Mouse (Mus musculus): Measurements from ENCODE around the gene Rnf182. TPM values are rescaled to one million over a fixed set of nuclear protein-coding genes. Genes with fewer than 3 reads are reported as not detected.

The Rnf182 gene
- polyA plus RNA-seq, 3 experiments from 2014 or later = not detected

- no peak for ATAC-seq
Observed at GRCm38 (mm10) chr13:43703471-43703870, 88.0 kb downstream of the Rnf182 start.

GRCm38 (mm10) chr13:43704533-43705116 lies 89.1 kb downstream of the Rnf182 start:
- no peak for ATAC-seq

- no peak for ATAC-seq
Observed at GRCm38 (mm10) chr13:43706387-43706786, 90.9 kb downstream of the Rnf182 start.

GRCm38 (mm10) chr13:43709529-43709928 lies 94.0 kb downstream of the Rnf182 start:
- no peak for ATAC-seq

- no peak for ATAC-seq
Observed at GRCm38 (mm10) chr13:43711708-43712314, 96.3 kb downstream of the Rnf182 start.

GRCm38 (mm10) chr13:43714741-43715140 lies 99.2 kb downstream of the Rnf182 start:
- ATAC-seq = no peak

- ATAC-seq = no peak
Observed at GRCm38 (mm10) chr13:43715466-43715865, 100.0 kb downstream of the Rnf182 start.

- ATAC-seq = no peak
Observed at GRCm38 (mm10) chr13:43716514-43717036, 101.1 kb downstream of the Rnf182 start.

GRCm38 (mm10) chr13:43718173-43718572 lies 102.7 kb downstream of the Rnf182 start:
- no peak for ATAC-seq

GRCm38 (mm10) chr13:43720496-43720895 lies 105.0 kb downstream of the Rnf182 start:
- no peak for ATAC-seq

Other genes with a start within 250 kb of the Rnf182 start
- gene Nol7, start 217.3 kb upstream of the Rnf182 start, polyA plus RNA-seq (2017; shearing (Covaris generic)) = 100 to 1,000 TPM; 161 to 171 (median 171) TPM
- 10 to 100 TPM; 25.0 to 34.8 (median 34.3) TPM for gene Ranbp9, start 134.4 kb upstream of the Rnf182 start, polyA plus RNA-seq (2017; shearing (Covaris generic))
- gene Mcur1, start 55.5 kb upstream of the Rnf182 start, polyA plus RNA-seq (2017; shearing (Covaris generic)) = 10 to 100 TPM in 2 of 3 experiments, 1 to 10 TPM in 1; 7.1 to 19.0 (median 17.0) TPM
- gene Cd83, start 169.1 kb downstream of the Rnf182 start, polyA plus RNA-seq (2017; shearing (Covaris generic)) = 100 to 1,000 TPM; 115 to 333 (median 260) TPM